Mouse (Mus musculus): ENCODE measurements around the gene Dok5.

Gene Dok5

DNA sequence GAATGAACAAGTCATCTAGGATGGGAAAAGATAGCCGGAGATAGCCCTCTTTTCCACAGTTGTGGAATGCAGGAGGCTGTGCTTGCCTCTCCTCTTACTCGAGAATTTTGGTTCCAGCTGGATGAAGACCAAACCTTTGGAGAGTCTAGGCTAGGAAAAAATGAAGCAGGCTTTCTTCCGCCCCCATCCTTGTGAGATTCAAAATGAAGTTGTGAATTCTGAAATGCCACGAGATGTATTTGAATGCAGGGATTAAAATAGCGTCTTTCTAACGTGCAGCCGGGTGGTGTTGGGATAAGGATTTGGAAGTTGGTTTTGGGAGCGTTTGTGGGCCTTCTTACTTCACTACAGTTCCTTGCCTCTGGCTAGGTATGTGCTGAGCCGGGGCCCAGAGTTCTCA lies 6.8 kb downstream of the Dok5 start:
- DNase-seq (ENCODE audit: extremely low spot score, low spot score): no peak

DNA sequence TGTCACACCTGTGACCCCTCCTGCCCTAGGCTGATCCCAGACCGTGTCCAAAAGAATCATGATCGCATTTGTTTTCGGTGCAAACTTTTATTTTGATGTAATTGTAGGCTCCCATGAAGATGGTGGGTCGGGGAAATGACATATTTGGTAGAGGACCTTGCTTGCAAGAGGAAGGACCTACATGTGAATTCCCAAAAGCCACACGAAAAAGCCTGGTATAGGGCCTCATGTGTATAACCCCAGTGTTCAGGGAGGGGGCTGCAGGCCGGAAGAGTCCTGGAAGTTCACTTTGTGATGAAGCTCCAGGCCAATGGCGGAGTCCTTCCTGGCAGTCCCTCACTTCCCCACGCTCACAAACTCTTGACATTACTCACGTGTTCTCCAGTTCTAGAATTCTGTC lies 7.3 kb downstream of the Dok5 start:
- DNase-seq (ENCODE audit: extremely low spot score, low spot score): no peak

DNA sequence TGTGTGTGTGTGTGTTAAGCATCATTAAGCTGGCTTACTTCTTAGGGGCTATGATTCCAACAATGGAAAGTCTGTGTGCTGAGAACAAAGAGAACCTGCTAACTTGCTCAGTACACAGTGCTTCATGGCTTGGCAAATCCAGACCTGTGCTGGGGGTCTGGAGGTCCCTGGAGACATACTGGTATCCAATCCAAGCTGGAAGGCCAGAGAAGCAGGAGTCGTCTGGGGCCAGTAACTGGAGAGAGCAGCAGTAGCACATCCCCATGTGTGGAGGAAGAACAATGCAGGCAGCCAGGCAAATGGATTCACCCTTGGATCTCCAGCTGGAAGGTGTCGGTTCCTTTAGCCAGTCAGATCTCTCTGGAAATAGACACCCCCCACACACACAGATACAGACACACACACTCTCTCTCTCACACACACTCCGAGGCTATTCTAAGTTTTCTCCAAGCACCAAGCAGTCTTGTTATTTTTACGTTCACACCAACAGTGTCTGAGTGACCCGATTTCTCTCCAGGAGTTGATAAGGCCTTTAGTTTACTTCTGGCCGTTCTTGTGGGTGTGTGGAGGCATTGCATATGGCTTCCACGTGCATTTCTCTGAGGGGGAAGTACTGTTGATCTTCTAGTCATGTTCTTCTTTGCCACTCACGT lies 8.2 kb downstream of the Dok5 start:
- no peak for DNase-seq (ENCODE audit: extremely low spot score, low spot score)

DNA sequence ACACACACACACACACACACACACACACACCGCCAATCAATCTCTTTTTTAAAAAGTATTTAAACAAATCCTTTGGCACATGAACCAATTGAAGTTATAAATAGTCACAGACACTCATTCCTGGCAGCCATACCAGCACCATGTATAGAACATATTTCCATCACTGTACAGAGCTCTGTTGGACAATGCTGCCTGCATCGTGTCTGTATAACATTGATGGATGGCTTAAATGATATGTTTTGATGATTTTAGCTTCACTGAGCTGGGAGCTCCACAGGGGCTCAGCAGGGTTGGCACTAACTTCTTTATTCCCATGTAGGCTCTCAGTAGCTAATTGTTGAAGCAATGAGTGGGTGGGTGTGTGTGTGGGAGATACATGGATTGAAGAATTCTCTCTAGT lies 11.9 kb downstream of the Dok5 start:
- DNase-seq (ENCODE audit: extremely low spot score, low spot score): no peak

DNA sequence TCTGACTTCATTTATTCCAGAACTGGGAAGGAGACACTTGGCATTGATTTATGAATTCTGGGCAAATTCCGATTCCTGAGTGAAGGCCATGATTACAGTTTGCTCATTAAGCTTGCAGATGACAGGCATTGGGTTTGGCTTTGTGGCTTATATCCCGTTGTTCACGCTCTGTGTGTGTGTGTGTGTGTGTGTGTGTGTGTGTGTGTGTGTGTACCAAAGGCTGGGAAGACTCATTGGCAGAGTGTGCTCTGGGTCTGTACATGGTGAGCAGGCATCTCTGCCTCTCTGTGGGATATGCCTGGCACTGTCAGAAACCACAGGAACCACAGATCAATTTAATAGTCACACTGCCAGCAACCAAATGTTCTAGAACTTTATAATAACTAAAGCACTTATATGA lies 17.3 kb downstream of the Dok5 start:
- DNase-seq (ENCODE audit: extremely low spot score, low spot score): no peak

DNA sequence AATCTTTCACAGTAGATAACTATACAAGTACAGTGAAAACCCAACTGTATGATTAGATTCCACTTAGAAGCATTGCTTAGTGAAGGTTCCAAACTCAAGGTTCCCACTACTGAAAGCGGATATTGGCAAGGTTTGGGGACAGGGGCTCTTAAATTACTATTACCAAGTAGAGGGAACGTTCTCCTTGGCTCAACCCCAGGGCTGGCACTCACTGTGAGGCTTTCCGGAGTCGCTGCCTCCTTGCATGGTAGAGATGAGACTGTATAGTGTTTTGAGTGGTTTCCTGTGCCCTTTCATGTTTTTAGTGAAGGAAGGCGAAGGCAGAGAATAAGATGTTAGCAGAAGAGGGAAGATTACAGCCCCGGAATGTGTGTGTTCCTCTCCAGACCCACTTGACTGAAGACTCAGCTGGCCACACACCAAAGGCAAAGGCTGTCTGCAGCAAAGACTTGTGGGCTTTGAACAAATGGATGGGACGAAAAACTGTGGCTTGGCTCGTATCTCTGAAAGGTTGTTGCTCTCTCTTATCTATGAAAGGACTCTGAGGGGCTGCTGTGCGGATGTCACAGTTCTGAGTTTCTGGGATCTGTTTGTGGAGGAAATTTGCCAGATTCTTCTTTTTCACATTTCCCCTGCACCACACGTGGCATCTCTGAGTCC lies 20.7 kb downstream of the Dok5 start:
- no peak for DNase-seq (ENCODE audit: extremely low spot score, low spot score)

DNA sequence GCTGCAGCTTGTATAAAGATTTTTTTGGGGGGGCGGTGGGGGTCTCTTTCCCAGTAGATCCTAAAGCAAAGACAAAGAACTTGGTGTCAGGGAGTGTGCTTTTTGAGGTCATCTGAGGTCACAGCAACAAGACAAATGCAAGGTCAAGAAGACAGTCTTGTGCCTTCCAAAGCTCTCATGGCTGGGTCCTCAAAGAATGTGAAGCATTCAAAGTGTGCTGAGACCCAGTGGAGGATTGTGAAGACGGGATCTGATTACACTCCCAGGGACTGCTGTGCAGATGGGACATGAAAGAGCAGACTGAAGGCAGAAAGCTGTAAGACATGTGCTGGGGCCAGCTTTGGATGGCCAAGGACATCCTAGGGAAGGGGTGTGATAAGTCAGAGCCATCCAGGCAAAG lies 24.2 kb downstream of the Dok5 start:
- DNase-seq (ENCODE audit: extremely low spot score, low spot score): no peak

DNA sequence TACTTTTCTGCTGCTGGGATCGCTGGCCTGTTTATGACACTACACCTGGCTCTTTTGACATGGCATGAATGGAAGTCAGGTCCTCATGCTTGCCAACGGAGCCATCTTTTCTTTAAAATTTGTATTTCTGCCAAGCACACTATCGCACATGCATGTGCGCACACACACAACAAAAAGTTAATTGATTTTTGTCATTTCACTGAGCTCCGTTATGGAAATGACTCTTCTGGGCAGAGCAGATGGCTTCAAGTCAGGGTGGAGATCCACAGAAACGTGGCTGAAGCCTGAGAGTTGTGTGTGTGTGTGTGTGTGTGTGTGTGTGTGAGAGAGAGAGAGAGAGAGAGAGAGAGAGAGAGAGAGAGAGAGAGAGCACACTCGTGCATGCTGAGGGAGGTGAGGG lies 25.1 kb downstream of the Dok5 start:
- DNase-seq (ENCODE audit: extremely low spot score, low spot score): no peak

DNA sequence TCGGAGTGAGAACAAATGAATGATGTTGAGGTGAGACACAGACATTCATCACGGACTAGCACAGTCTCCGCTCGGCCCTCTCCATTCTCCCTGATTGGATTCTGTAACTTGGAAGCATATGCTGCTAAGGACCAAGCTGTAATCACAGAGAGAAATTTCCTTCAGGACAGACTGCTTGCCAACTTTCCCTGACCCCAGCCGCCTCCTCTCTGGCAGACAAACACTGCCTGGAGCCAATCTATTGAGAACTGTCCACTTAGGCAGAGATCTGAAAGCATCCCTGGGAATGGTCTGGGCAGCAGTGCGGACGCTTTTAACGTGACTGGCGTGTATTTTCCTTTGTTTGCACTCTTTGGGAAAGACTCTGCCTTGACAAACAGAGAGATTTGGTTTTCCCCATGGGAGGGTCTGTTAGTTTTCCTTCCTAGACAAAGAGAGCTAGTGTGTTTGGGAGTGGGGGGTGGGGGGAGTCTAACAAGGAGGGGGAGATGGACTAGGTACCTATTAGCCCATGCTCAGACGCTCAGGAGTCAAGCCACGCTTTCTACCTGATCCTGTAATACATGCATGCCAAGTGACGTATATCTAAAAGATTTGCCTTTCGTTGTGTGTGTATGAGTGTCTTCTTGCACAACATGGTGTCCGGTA lies 25.7 kb downstream of the Dok5 start:
- peak; percentile 38 for DNase-seq (ENCODE audit: extremely low spot score, low spot score)

DNA sequence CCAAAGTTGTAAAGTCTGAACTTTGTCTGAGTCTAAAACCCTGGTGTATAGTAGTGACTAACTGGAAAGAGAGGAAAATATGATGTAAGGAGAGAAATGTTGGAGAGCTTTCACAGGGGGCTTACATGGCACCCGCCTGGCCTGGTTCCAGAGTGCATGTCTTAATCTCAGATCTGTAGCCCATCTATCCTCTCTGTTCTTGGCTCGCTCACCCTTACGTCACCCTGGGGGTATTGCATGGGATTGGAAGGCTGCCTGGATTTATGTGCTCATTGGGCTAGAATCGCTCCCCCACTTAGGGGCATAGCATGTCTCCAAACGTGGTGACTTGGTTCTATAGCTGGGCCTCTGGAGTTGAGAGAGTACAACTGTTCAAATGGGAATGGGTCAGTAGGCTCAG lies 26.6 kb downstream of the Dok5 start:
- DNase-seq (ENCODE audit: extremely low spot score, low spot score): no peak

DNA sequence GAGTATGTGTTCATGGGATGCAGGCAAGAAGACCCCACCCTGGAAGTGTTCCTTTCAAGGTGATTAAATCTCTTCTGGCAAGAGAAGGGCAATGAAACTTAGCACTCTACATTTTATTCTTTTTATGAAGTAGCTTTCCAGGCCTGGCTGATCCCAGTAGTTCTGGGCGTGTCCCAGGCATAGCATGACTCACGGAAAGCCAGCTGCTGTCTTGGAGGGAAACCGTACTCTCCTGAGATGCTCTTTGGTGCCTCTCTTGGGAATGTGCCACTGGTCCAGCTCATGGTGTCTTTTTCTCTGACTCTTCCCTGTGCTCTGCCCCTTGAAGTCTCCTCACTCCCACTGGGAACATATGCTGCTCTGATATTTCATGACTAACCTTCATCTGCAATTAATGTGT lies 33.1 kb downstream of the Dok5 start:
- DNase-seq (ENCODE audit: extremely low spot score, low spot score): no peak

DNA sequence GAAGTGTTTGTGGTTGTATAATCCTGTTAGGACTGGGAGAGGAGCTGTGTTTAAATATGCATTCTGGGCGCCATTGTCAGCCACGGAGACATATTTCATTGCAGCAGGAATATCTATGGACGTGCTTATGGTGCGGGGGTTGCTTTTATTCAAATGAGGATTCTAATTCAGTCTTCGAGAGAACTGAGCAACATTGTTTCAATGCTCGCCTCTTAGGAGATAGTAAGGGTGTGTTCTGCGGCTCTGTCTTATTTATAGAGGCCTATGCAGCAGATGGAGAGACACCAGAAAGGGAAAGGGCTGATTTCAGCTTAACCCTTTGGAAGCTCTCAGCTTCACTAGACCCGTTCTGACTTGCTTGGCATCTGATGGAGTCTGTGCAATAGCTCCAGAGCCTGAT lies 35.6 kb downstream of the Dok5 start:
- no peak for DNase-seq (ENCODE audit: extremely low spot score, low spot score)

DNA sequence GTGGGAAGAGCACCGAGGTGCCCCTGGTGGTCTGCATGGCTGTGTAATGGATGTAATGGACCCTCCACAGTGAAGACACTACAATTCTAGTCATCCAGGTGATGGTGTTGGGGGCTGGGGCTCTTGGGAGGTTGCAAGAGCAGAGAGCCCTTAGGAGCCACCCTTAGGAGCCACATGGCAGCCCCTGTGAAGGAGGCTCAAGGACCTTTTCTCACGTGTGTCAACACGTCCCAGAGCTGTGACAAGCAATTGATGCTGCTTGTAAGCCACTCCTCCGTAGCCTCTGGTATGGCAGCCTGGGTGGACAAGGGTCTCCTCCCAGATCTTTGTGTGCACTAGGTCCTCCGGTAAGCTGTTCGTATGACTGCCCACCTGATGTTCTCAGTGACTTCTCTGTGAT lies 37.1 kb downstream of the Dok5 start:
- no peak for DNase-seq (ENCODE audit: extremely low spot score, low spot score)

DNA sequence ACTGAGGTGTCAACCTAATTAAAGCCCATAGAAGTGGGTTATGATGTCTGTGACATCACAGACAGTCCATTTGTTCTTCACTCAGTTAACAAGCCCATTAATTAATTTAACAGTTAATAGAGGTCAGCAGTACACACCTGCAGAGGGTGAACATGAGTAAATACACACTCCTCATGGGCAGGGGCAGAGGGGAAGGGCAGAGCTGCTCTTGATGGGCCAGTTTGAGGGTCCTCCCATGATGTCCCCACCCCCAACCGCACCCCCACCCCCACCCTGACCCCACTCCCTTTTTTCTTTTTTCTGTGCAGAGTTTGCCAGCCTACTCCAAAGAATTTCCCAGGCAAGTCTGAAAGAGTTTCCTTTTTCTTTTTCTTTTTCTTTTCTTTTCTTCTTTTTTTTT lies 39.9 kb downstream of the Dok5 start:
- DNase-seq (ENCODE audit: extremely low spot score, low spot score): no peak

DNA sequence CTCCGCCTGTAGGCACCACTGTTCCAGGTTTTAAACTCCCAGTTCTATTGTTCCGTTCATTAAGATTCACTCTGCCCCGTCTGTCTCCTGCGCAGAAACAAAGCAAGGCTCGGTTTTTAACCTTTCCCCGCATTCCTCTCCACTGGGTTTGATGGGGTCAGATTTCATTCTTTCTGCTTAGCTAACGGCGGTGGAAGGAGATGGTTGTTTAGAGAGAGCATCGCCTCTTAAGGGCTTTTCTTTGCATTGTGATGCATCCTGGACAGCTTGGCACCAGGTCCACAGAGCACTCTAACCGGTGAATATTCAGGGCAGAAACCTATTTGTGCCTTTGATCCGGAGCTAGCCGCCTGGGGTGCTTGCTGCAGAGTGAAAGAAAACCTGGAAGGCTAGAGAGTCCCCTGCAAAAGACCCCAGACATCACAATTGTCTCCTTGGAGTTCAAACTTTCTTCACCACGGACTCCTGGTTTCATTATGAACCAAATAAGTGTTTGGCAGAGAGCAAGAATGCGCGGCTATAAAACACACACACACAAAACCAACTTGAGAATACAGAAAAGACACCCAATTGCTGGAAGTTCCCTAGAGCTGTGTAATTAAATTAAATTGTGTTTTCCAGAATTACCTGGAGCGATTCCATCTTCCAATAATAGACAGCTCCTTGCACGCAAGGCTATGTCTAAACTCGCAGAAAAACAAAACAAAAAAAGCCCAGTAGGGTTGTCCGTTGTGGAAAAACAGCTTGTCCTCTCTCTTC lies 40.7 kb downstream of the Dok5 start:
- DNase-seq (ENCODE audit: extremely low spot score, low spot score): peak; percentile 53

DNA sequence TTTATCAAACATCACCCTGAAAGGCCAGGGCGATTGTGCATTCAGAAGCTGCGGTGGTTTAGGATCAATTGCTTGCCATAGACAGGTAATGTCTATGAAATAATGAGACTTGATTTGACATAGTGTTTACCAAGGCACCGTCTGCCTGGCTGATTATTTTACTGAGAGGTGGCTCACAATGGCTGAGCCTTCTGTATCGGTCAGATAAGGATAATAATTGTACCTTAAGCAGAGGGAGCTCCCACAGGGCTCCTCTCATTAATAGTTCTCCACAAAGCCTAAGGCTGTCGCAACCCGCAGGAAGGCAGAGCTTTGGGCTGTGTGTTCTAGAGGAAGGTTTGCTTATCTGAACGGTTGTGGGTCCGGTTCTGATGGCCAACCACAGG lies 41.3 kb downstream of the Dok5 start:
- no peak for DNase-seq (ENCODE audit: extremely low spot score, low spot score)

DNA sequence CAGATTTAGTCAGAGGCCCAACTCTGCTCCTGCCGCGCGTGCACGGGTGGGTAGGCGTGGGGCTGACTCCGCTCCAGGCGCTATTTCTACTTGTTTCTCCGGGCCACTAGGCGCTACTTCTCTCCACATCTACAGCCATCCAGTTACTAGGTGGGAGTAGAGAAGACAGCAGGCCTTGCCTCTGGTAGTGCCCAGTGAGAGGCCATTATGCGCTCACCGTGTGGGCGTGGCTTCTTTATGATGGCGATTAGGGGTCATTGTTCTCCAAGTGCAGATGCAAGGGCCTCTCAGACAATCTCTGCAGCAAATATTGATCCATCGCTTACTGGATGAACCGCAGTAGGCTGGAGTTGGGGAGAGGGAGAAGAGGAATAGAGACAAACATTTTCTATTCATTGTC lies 44.0 kb downstream of the Dok5 start:
- no peak for DNase-seq (ENCODE audit: extremely low spot score, low spot score)

DNA sequence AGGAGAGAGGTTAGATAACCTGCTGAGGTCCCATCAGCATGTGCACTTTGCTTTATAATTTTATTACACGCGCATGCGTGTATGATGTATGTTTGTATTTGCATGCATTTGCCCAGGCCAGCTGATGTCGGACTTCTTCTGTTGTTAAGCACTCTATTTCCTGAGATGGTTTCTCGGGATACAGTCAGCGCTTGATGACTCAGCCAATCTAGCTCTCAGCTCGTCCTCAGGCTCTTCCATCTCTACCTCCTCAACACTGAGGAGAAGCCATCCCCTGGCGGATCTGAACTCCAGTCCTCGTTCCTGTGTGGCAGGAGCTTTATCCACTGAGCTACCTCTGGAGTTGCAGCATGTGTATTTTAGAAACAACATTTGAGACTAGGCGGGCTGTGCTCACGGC lies 44.5 kb downstream of the Dok5 start:
- DNase-seq (ENCODE audit: extremely low spot score, low spot score): no peak

DNA sequence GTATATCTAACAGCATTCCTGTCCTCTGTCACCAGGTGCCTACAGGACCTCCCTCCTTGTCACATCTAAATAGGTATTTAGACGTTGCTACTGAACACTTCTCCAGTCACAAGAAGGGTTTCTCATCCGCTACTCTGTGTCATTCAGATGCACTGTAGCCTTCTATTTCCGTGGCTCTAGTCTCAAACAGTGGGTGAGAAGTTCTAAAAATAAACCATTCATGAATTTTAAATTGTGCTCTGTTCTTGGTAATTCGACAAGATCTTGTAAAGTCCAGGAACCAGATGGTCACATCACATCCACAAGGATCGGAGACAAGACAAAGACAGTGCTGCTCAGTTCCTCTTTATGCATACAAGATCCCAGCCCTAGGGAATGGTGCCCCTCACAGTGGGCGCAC lies 46.0 kb downstream of the Dok5 start:
- DNase-seq (ENCODE audit: extremely low spot score, low spot score): no peak

DNA sequence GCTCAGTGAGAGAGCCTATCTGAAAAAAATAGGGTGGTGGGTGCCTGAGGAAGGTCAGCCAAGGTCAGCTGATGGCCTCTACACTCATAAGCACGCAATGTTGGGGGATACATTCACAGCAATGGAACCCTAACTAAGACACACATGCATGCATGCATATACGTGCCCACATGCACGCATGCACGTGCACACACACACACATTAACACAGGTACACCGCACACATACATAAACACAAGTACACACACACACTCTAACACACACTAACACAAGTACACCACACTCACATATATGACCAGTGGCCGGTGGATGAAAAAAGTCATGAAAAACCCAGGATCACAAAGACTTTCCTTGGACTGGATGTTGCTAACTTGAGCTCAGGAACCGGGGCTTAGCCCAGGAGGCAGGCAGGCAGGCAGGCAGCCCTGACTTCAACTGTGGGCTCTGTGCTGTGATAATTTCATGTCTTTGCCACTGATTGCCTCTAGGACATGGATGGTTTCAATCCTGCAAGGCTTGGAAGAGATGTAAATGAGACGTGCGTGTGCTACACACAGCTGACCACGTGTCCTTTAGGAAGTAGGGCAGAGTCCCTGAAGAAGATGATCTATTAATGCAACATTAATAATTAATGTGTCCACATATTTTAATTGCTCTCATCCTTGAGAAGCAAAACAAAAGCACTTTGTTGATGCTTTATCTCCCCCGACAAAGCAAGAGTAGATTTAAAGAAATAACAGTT lies 48.6 kb downstream of the Dok5 start:
- DNase-seq (ENCODE audit: extremely low spot score, low spot score): no peak

DNA sequence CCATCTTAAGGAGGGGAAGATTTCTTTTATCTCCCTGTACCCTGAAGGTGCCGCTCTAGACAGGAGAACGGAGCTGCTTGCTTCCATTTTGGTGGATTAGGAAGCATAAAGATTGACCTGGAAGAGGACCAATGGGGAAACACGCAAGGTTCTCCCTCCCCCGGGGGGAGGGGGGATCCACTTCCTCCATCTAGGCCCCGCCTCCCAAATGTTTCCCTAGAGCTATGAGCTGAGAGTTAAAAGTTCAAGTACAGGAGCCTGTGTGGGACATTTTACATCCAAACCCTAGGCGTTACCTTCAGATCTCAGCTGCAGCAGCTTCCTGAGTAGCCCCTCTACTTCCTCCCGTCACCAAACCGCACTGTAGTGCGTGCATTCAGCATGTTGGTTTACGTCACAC lies 56.5 kb downstream of the Dok5 start:
- no peak for DNase-seq (ENCODE audit: extremely low spot score, low spot score)
